Mouse (Mus musculus) stomach, embryonic 16.5 days (tissue): ENCODE results near the gene Ect2. TPM values are rescaled to one million over a fixed set of nuclear protein-coding genes. Genes with fewer than 3 reads are reported as not detected.
A peak's percentile ranks its signal among the peaks of the same experiment; 100 is the strongest.

Experiments
- ATAC-seq: fragments of 200-750 bp; cut with Nextera tagmentation; 2 replicates; pipeline ENCODE4 v1.8.0; 2017; ENCODE audit warnings: moderate number of reproducible peaks, moderate TSS enrichment; ENCODE audit not compliant: insufficient read depth, low FRiP score
- H3K27ac ChIP-seq: fragments of 300-500 bp; sonication (generic); 2 replicates; pipeline ENCODE4 v1.5.1; 2014; ENCODE audit warnings: low read length
- H3K27me3 ChIP-seq: fragments of 300-500 bp; sonication (generic); 2 replicates; pipeline ENCODE4 v1.6.1; 2014; ENCODE audit warnings: low read length, control low read depth, mixed read lengths; ENCODE audit not compliant: control insufficient read depth, insufficient read depth
- H3K36me3 ChIP-seq: fragments of 300-500 bp; sonication (generic); 2 replicates; pipeline ENCODE4 v1.6.1; 2014; ENCODE audit warnings: low read length; ENCODE audit not compliant: control insufficient read depth, insufficient read depth
- H3K4me1 ChIP-seq: fragments of 300-500 bp; sonication (generic); 2 replicates; pipeline ENCODE4 v1.6.1; 2014; ENCODE audit warnings: low read length, control low read depth, mixed read lengths; ENCODE audit not compliant: control insufficient read depth, insufficient read depth
- H3K4me2 ChIP-seq: fragments of 300-500 bp; sonication (generic); 2 replicates; pipeline ENCODE4 v1.6.1; 2014; ENCODE audit warnings: low read depth, low read length, mixed read lengths
- H3K4me3 ChIP-seq: fragments of 300-500 bp; sonication (generic); replicated peaks from 2 replicates; pipeline ENCODE4 v1.5.1; 2014; ENCODE audit warnings: mild to moderate bottlenecking, low read length
- H3K9ac ChIP-seq: fragments of 300-500 bp; sonication (generic); 2 replicates; pipeline ENCODE4 v1.6.1; 2014; ENCODE audit warnings: low read length
- H3K9me3 ChIP-seq: fragments of 300-500 bp; sonication (generic); replicated peaks from 2 replicates; pipeline ENCODE4 v1.6.1; 2016; ENCODE audit warnings: low read length, control low read depth; ENCODE audit not compliant: control insufficient read depth
- WGBS: fragments of 180-500 bp; shearing (Covaris S2); extraction: QIAGEN DNeasy Blood & Tissue Kit; methylation state at CpG from one replicate; pipeline ENCODE4 v1.1.7; 2014; 5-methylcytosine and 5-hydroxymethylcytosine counted together
- polyA plus RNA-seq: library from polyadenylated mRNA; unstranded; fragments of >200 nt; fragmentation: Nextera tagmentation; extraction: Ambion mirVana; gene quantifications from 2 replicates; pipeline ENCODE4 v1.2.1, GENCODE M21; 2015

Gene Ect2
- polyA plus RNA-seq, 1 experiment from 2014 or later, result 47.3 TPM

GRCm38 (mm10) chr3:27190865-27191264 is 37.2 kb upstream of the Ect2 start:
- no peak overlapping the region for H3K4me3 ChIP-seq
- peak overlapping the region; percentile 70 for H3K27ac ChIP-seq
- no peaks in the 10 kb centered on the region for H3K27me3 ChIP-seq
- H3K9ac ChIP-seq, result no peak overlapping the region
- peaks cover 12% of the 10 kb centered on the region for H3K4me1 ChIP-seq
- peak; percentile 76 for ATAC-seq
- H3K36me3 ChIP-seq, result no peaks in the 10 kb centered on the region
- no peak overlapping the region for H3K4me2 ChIP-seq
- no peaks in the 10 kb centered on the region for H3K9me3 ChIP-seq
- 69% methylated on average over 4 of the region's 4 CpGs for WGBS

- Histone ChIP-seq H3K27ac (no peak overlapping the region; the same call in 1 of the 2 replicates), H3K9me3 (no peaks in the 10 kb centered on the region), H3K9ac (no peak overlapping the region), H3K4me2 (no peak overlapping the region), H3K27me3 (no peaks in the 10 kb centered on the region), H3K4me3 (no peak overlapping the region), H3K4me1 (peaks cover 12% of the 10 kb centered on the region), H3K36me3 (no peaks in the 10 kb centered on the region)
- 46% methylated on average over 14 of the region's 14 CpGs for WGBS
- peak; percentile 14; the same call in 1 of the 2 replicates for ATAC-seq
Observed at GRCm38 (mm10) chr3:27189320-27190261, 35.9 kb upstream of the Ect2 start.

- Histone ChIP-seq H3K36me3 (no peaks in the 10 kb centered on the region), H3K27ac (no peak overlapping the region), H3K27me3 (no peaks in the 10 kb centered on the region), H3K4me3 (no peak overlapping the region), H3K9me3 (no peaks in the 10 kb centered on the region), H3K9ac (no peak overlapping the region), H3K4me1 (peaks cover 12% of the 10 kb centered on the region), H3K4me2 (no peak overlapping the region)
- WGBS, result 48% methylated on average over 1 of the region's 1 CpGs
- no peak for ATAC-seq
Observed at GRCm38 (mm10) chr3:27188386-27188785, 34.7 kb upstream of the Ect2 start.

GRCm38 (mm10) chr3:27183601-27184175 is 30.0 kb upstream of the Ect2 start:
- H3K4me2 ChIP-seq, result peak overlapping the region; percentile 98
- H3K27me3 ChIP-seq, result no peaks in the 10 kb centered on the region
- H3K4me3 ChIP-seq, result peak overlapping the region; percentile 68
- H3K27ac ChIP-seq, result no peak overlapping the region
- WGBS, result 12% methylated on average over 19 of the region's 19 CpGs
- H3K9ac ChIP-seq, result peak overlapping the region; percentile 80
- no peaks in the 10 kb centered on the region for H3K36me3 ChIP-seq
- H3K4me1 ChIP-seq, result peaks cover 5% of the 10 kb centered on the region; the same call in 1 of the 2 replicates
- no peaks in the 10 kb centered on the region for H3K9me3 ChIP-seq
- no peak for ATAC-seq

GRCm38 (mm10) chr3:27182733-27183600 is 29.3 kb upstream of the Ect2 start, which contains the start of gene Nceh1:
TSS of gene Nceh1 (plus strand) at chr3:27182965.
- Histone ChIP-seq H3K9me3 (no peaks in the 10 kb centered on the region), H3K27ac (no peak within 1 kb of the TSS), H3K4me3 (peak within 1 kb of the TSS; percentile 68), H3K4me2 (peak within 1 kb of the TSS; percentile 98), H3K9ac (peak within 1 kb of the TSS; percentile 80), H3K4me1 (no peaks in the 10 kb centered on the region; the same call in 1 of the 2 replicates), H3K36me3 (no peaks in the 10 kb centered on the region), H3K27me3 (no peaks in the 10 kb centered on the region)
- peak; percentile 97 for ATAC-seq
- WGBS, result under 1% methylated on average over 54 of the region's 54 CpGs

- Histone ChIP-seq H3K9ac (no peak overlapping the region), H3K4me3 (no peak overlapping the region), H3K27ac (no peak overlapping the region), H3K36me3 (no peaks in the 10 kb centered on the region), H3K4me1 (no peaks in the 10 kb centered on the region; the same call in 1 of the 2 replicates), H3K27me3 (no peaks in the 10 kb centered on the region), H3K4me2 (no peak overlapping the region), H3K9me3 (no peaks in the 10 kb centered on the region)
- ATAC-seq, result no peak
- WGBS, result 80% methylated on average over 8 of the region's 8 CpGs
Observed at GRCm38 (mm10) chr3:27179711-27180110, 26.0 kb upstream of the Ect2 start.

- H3K36me3 ChIP-seq, result no peaks in the 10 kb centered on the region
- H3K27me3 ChIP-seq, result no peaks in the 10 kb centered on the region
- H3K9ac ChIP-seq, result no peak overlapping the region
- H3K4me2 ChIP-seq, result no peak overlapping the region
- no peak overlapping the region for H3K27ac ChIP-seq
- no peaks in the 10 kb centered on the region for H3K4me1 ChIP-seq
- H3K4me3 ChIP-seq, result no peak overlapping the region
- ATAC-seq, result no peak
- H3K9me3 ChIP-seq, result no peaks in the 10 kb centered on the region
- 65% methylated on average over 1 of the region's 1 CpGs for WGBS
Observed at GRCm38 (mm10) chr3:27170257-27170656, 16.6 kb upstream of the Ect2 start.

GRCm38 (mm10) chr3:27165481-27166065 is 11.9 kb upstream of the Ect2 start:
- no peak overlapping the region for H3K4me3 ChIP-seq
- no peak overlapping the region for H3K27ac ChIP-seq
- WGBS, result 79% methylated on average over 3 of the region's 3 CpGs
- no peak for ATAC-seq
- no peaks in the 10 kb centered on the region for H3K9me3 ChIP-seq
- H3K27me3 ChIP-seq, result no peaks in the 10 kb centered on the region
- no peak overlapping the region for H3K9ac ChIP-seq
- H3K4me2 ChIP-seq, result no peak overlapping the region
- H3K36me3 ChIP-seq, result no peaks in the 10 kb centered on the region
- no peaks in the 10 kb centered on the region for H3K4me1 ChIP-seq
